ENCODE assay signal across 20 mouse cellular contexts in the genomic region with DNA sequence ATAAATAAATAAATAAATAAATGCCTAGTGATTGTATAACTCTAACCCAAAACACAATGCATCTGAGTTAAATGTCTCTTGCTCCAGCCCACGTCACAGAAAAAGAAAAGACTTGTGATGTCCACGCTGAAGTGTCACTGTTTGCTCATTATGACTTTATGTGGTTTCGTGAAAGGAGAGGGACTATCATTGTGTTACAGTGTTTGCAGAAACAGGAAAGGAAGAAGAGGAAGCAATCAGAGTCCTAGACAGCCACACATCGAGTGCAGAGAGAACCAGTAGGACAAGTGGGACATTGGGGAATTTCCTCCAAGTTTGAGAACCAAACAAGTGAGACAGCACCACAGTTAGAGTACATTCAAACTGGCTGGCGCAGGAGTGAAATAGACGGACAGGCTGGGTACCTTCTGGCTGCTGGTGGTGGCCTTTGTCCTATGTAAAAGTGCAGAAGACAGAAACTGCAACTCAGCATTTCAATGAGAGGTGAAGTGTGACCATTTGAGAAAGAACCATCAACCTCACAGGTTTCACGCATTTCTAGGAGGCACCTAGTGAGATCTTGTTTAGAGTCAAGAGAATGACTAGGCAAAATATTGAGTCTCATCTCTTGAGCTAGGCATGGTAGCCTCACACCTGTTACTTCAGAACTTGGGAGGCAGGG. TPM values are rescaled to one million over a fixed set of nuclear protein-coding genes. Genes with fewer than 3 reads are reported as not detected.
"Had no signal": no experiment of that assay in that cellular context is flagged by ENCODE, and none has a peak within 500 bp of the region (broad histone marks: within the 10 kb centered on the region; RNA-seq: fewer than 3 reads in every experiment).

No protein-coding gene starts in this region.

- H3K4me1 ChIP-seq: liver, embryonic 13.5 days; lung, embryonic 15.5 days; midbrain, embryonic 13.5 days; neural tube, embryonic 13.5 days had no signal

- H3K4me3 ChIP-seq: layer of hippocampus, adult 2 months; limb, embryonic 12.5 days; liver, embryonic 13.5 days; lung, embryonic 15.5 days; midbrain, embryonic 13.5 days; myocyte; neural tube, embryonic 13.5 days had no signal

- H3K4me2 ChIP-seq: limb, embryonic 12.5 days; liver, embryonic 13.5 days; lung, embryonic 15.5 days; midbrain, embryonic 13.5 days; neural tube, embryonic 13.5 days had no signal

- DNase-seq: kidney, postnatal 14 days; liver; liver, embryonic 13.5 days; liver, postnatal 0 days; lung, postnatal 14 days; right cerebral cortex, adult 18-20 months; right cerebral cortex, postnatal 25 days; thymus, adult 18-20 months; thymus, postnatal 36 days had no signal

- H3K9ac ChIP-seq: limb, embryonic 12.5 days; liver, embryonic 13.5 days; liver, postnatal 0 days; lung, embryonic 15.5 days; midbrain, embryonic 13.5 days; neural tube, embryonic 13.5 days had no signal

- H3K9me3 ChIP-seq: limb, embryonic 12.5 days; liver, embryonic 13.5 days; lung, embryonic 15.5 days; midbrain, embryonic 13.5 days; neural tube, embryonic 13.5 days had no signal

- H3K27me3 ChIP-seq: limb, embryonic 12.5 days; liver, embryonic 13.5 days; lung, embryonic 15.5 days; midbrain, embryonic 13.5 days; neural tube, embryonic 13.5 days had no signal

- H3K27ac ChIP-seq: layer of hippocampus, adult 2 months; limb, embryonic 12.5 days; liver, embryonic 13.5 days; lung, embryonic 15.5 days; macrophage; midbrain, embryonic 13.5 days; neural tube, embryonic 13.5 days had no signal

- H3K36me3 ChIP-seq: limb, embryonic 12.5 days; liver, embryonic 13.5 days; lung, embryonic 15.5 days; midbrain, embryonic 13.5 days; neural tube, embryonic 13.5 days had no signal

- ATAC-seq: intestine, embryonic 16.5 days; liver, postnatal 0 days; midbrain, embryonic 13.5 days had no signal

RNA-seq across cellular contexts. Expression of a gene that starts 59.6 kb away (rescaled TPM):
- total RNA-seq: left cerebral cortex, postnatal 36 days had no signal
- polyA plus RNA-seq: intestine, embryonic 16.5 days; kidney, embryonic 14.5 days; limb, embryonic 12.5 days; liver, embryonic 13.5 days; macrophage; myocyte; stomach, embryonic 14.5 days had no signal
